In genomic region chr2:20964461-20964860, GRCm38 (mm10) we compare ENCODE assay signal across 11 mouse cellular contexts. TPM values are rescaled to one million over a fixed set of nuclear protein-coding genes. Genes with fewer than 3 reads are reported as not detected.
DNase-seq lines count a peak whose midpoint lies in the region; ATAC-seq and TF ChIP-seq lines count a peak whose summit lies in the region.
"Had no signal": no experiment of that assay in that cellular context is flagged by ENCODE, and none has a peak within 500 bp of the region (broad histone marks: within the 10 kb centered on the region; RNA-seq: fewer than 3 reads in every experiment).

No protein-coding gene starts in this region.

- DNase-seq in heart, adult 11 months = peak; percentile 77
- no peak for DNase-seq in heart, postnatal 10 days
- no peak for DNase-seq in lung, postnatal 4 days
- DNase-seq in hindbrain, postnatal 0 days (ENCODE audit: low spot score) = no peak
- no peak for DNase-seq in left cerebral cortex, postnatal 10 days (ENCODE audit: extremely low spot score in 1 of 2, low spot score in 2 of 2)
- DNase-seq: kidney, adult 2 months; retina, postnatal 1 day had no signal

- H3K4me1 ChIP-seq in lung, embryonic 16.5 days (replicated peaks; ENCODE audit: control insufficient read depth, insufficient read depth, low read length) = peaks cover 48% of the 10 kb centered on the region
- peaks cover 42% of the 10 kb centered on the region for H3K4me1 ChIP-seq in hindbrain, postnatal 0 days (ENCODE audit: insufficient read depth, low read length)
- H3K4me1 ChIP-seq in neural tube, embryonic 14.5 days (ENCODE audit: control insufficient read depth, insufficient read depth, low read length) = peaks cover 47% of the 10 kb centered on the region

- no peaks in the 10 kb centered on the region for H3K27me3 ChIP-seq in lung, embryonic 16.5 days (ENCODE audit: control insufficient read depth, insufficient read depth, low read depth, low read length)
- no peaks in the 10 kb centered on the region for H3K27me3 ChIP-seq in hindbrain, postnatal 0 days (ENCODE audit: insufficient read depth, low read length)
- no peaks in the 10 kb centered on the region for H3K27me3 ChIP-seq in neural tube, embryonic 14.5 days (ENCODE audit: control insufficient read depth, insufficient read depth, low read length)
- H3K27me3 ChIP-seq: embryonic facial prominence, embryonic 13.5 days had no signal

- no peaks in the 10 kb centered on the region for H3K36me3 ChIP-seq in lung, embryonic 16.5 days (ENCODE audit: control insufficient read depth, insufficient read depth, low read length)
- H3K36me3 ChIP-seq in hindbrain, postnatal 0 days (ENCODE audit: insufficient read depth, low read length) = no peaks in the 10 kb centered on the region
- no peaks in the 10 kb centered on the region for H3K36me3 ChIP-seq in neural tube, embryonic 14.5 days (ENCODE audit: control insufficient read depth, insufficient read depth, low read length)
- H3K36me3 ChIP-seq: embryonic facial prominence, embryonic 13.5 days had no signal

- no peak overlapping the region for H3K27ac ChIP-seq in lung, embryonic 16.5 days (ENCODE audit: low read length)
- H3K27ac ChIP-seq in hindbrain, postnatal 0 days = no peak overlapping the region
- H3K27ac ChIP-seq in neural tube, embryonic 14.5 days (ENCODE audit: low read depth, low read length) = no peak overlapping the region
- H3K27ac ChIP-seq: embryonic facial prominence, embryonic 13.5 days had no signal

- 0 out of 2 replicates have a peak overlapping the region, but pooled peaks have one; percentile 8 for H3K4me2 ChIP-seq in lung, embryonic 16.5 days (ENCODE audit: low read depth, low read length)
- peak overlapping the region; percentile 93 for H3K4me2 ChIP-seq in hindbrain, postnatal 0 days (ENCODE audit: low read depth, low read length)
- H3K4me2 ChIP-seq in neural tube, embryonic 14.5 days (ENCODE audit: low read depth, low read length) = peak overlapping the region; percentile 41
- H3K4me2 ChIP-seq: embryonic facial prominence, embryonic 13.5 days had no signal

- no peak overlapping the region for H3K4me3 ChIP-seq in lung, embryonic 16.5 days (ENCODE audit: low read length)
- peak overlapping the region; percentile 18 for H3K4me3 ChIP-seq in hindbrain, postnatal 0 days (ENCODE audit: low read length)
- peak overlapping the region; percentile 21 for H3K4me3 ChIP-seq in neural tube, embryonic 14.5 days (ENCODE audit: low read depth, low read length)
- H3K4me3 ChIP-seq: embryonic facial prominence, embryonic 13.5 days had no signal

- intact Hi-C loops in heart, postnatal 10 days (cut with DNase I) = no loop called here
- intact Hi-C loops in left cerebral cortex, postnatal 10 days (cut with DNase I) = no loop called here

- H3K9me3 ChIP-seq in lung, embryonic 16.5 days (ENCODE audit: control insufficient read depth, low read length) = no peaks in the 10 kb centered on the region
- no peaks in the 10 kb centered on the region for H3K9me3 ChIP-seq in hindbrain, postnatal 0 days (ENCODE audit: low read length)
- H3K9me3 ChIP-seq in neural tube, embryonic 14.5 days (ENCODE audit: control insufficient read depth, low read length) = no peaks in the 10 kb centered on the region
- H3K9me3 ChIP-seq: embryonic facial prominence, embryonic 13.5 days had no signal

- no peak overlapping the region for H3K9ac ChIP-seq in lung, embryonic 16.5 days (ENCODE audit: low read length)
- H3K9ac ChIP-seq in hindbrain, postnatal 0 days (replicated peaks; ENCODE audit: low read length) = no peak overlapping the region
- H3K9ac ChIP-seq in neural tube, embryonic 14.5 days (replicated peaks; ENCODE audit: low read depth, low read length) = no peak overlapping the region
- H3K9ac ChIP-seq: embryonic facial prominence, embryonic 13.5 days had no signal

- no peak for ATAC-seq in lung, embryonic 16.5 days (ENCODE audit: low read depth)
- no peak for ATAC-seq in hindbrain, postnatal 0 days
- ATAC-seq in neural tube, embryonic 14.5 days (ENCODE audit: low read depth) = no peak
- no peak for ATAC-seq in granulocyte monocyte progenitor cell, adult 5-6 weeks (replicated peaks; ENCODE audit: poor library complexity, severe bottlenecking)

- no peak for TF ChIP-seq CTCF in hindbrain, postnatal 0 days (IDR thresholded peaks at IDR 0.05; ENCODE audit: low read depth)

RNA-seq across cellular contexts. Expression of gene Arhgap21, which starts 4.2 kb away (rescaled TPM):
- total RNA-seq in heart, postnatal 10 days (2021) = 100 to 1,000 TPM; 105 to 112 TPM
- 10.5 and 11.1 TPM in 2 replicates for polyA plus RNA-seq in lung, embryonic 16.5 days (2015; fragmentation: Nextera tagmentation; extraction: Ambion mirVana)
- total RNA-seq in hindbrain, postnatal 0 days (2014; rRNA removed) = 65.8 and 76.4 TPM in 2 replicates
- polyA plus RNA-seq in hindbrain, postnatal 0 days (2015; fragmentation: Nextera tagmentation; extraction: Ambion mirVana) = 26.6 and 27.7 TPM in 2 replicates
- polyA plus RNA-seq in neural tube, embryonic 14.5 days (2014; fragmentation: Nextera tagmentation; extraction: Ambion mirVana) = 47.7 and 53.4 TPM in 2 replicates
- 100 to 1,000 TPM; 204 to 212 TPM for total RNA-seq in left cerebral cortex, postnatal 10 days (2021)
- 40.6 and 58.6 TPM in 2 replicates for total RNA-seq in granulocyte monocyte progenitor cell, adult 5-6 weeks (2014; fragmentation: Nextera tagmentation)
- 18.4 and 28.1 TPM in 2 replicates for total RNA-seq in granulocyte monocyte progenitor cell, adult 5-6 weeks (2017)

Comparison
In these comparisons a context has a peak if more than half of its experiments do, and no peak if none do; other contexts are left out.
1. H3K4me2 ChIP-seq: peak in every context shown above with its lines; median percentile 93 in hindbrain, postnatal 0 days; 41 in neural tube, embryonic 14.5 days; 8 in lung, embryonic 16.5 days.